Mouse (Mus musculus) embryonic facial prominence, embryonic 15.5 days (tissue): ENCODE data around the gene Xpc. TPM values are rescaled to one million over a fixed set of nuclear protein-coding genes. Genes with fewer than 3 reads are reported as not detected.

Experiments
- ATAC-seq: fragments of 200-750 bp; cut with Nextera tagmentation; 2 replicates; pipeline ENCODE4 v1.8.0; 2017; ENCODE audit warnings: low read depth, moderate TSS enrichment; ENCODE audit not compliant: insufficient number of reproducible peaks, low FRiP score, low TSS enrichment
- H3K27ac ChIP-seq: fragments of 300-500 bp; sonication (generic); replicated peaks from 2 replicates; pipeline ENCODE4 v1.5.1; 2015; ENCODE audit warnings: mild to moderate bottlenecking, inconsistent platforms
- H3K27me3 ChIP-seq: fragments of 300-500 bp; sonication (generic); 2 replicates; pipeline ENCODE4 v1.6.1; 2015; ENCODE audit warnings: inconsistent platforms
- H3K36me3 ChIP-seq: fragments of 300-500 bp; sonication (generic); 2 replicates; pipeline ENCODE4 v1.6.1; 2015; ENCODE audit warnings: mild to moderate bottlenecking, inconsistent platforms
- H3K4me1 ChIP-seq: fragments of 300-500 bp; sonication (generic); 2 replicates; pipeline ENCODE4 v1.6.1; 2015; ENCODE audit warnings: inconsistent platforms
- H3K4me2 ChIP-seq: fragments of 300-500 bp; sonication (generic); replicated peaks from 2 replicates; pipeline ENCODE4 v1.6.1; 2015; ENCODE audit warnings: mild to moderate bottlenecking, inconsistent platforms
- H3K4me3 ChIP-seq: fragments of 300-500 bp; sonication (generic); replicated peaks from 2 replicates; pipeline ENCODE4 v1.5.1; 2015; ENCODE audit warnings: mild to moderate bottlenecking, inconsistent platforms
- H3K9ac ChIP-seq: fragments of 300-500 bp; sonication (generic); 2 replicates; pipeline ENCODE4 v1.6.1; 2015; ENCODE audit warnings: inconsistent platforms
- H3K9me3 ChIP-seq: fragments of 300-500 bp; sonication (generic); replicated peaks from 2 replicates; pipeline ENCODE4 v1.6.1; 2016; ENCODE audit warnings: inconsistent platforms
- WGBS: fragments of 180-500 bp; shearing (Covaris S2); methylation state at CpG from one replicate; pipeline ENCODE4 v1.1.7; 2015; 5-methylcytosine and 5-hydroxymethylcytosine counted together
- polyA plus RNA-seq: library from polyadenylated mRNA; unstranded; fragments of >200 nt; fragmentation: Nextera tagmentation; extraction: Ambion mirVana; gene quantifications from 2 replicates; pipeline ENCODE4 v1.2.1, GENCODE M21; 2015

Gene Xpc
- polyA plus RNA-seq, 1 experiment from 2014 or later, result 19.7 TPM

GRCm38 (mm10) chr6:91541276-91541675 lies 25.6 kb upstream of the Xpc start:
- 53% methylated on average over 3 of the region's 3 CpGs for WGBS
- Histone ChIP-seq H3K27me3 (no peaks in the 10 kb centered on the region), H3K4me3 (no peak overlapping the region), H3K36me3 (no peaks in the 10 kb centered on the region), H3K4me2 (no peak overlapping the region), H3K27ac (no peak overlapping the region), H3K4me1 (peaks cover 13% of the 10 kb centered on the region; the same call in 1 of the 2 replicates), H3K9ac (no peak overlapping the region), H3K9me3 (no peaks in the 10 kb centered on the region)
- no peak for ATAC-seq

- 80% methylated on average over 11 of the region's 11 CpGs for WGBS
- H3K4me3 ChIP-seq, result no peak overlapping the region
- no peaks in the 10 kb centered on the region for H3K36me3 ChIP-seq
- ATAC-seq, result no peak
- H3K27ac ChIP-seq, result no peak overlapping the region
- no peak overlapping the region for H3K4me2 ChIP-seq
- H3K9ac ChIP-seq, result no peak overlapping the region
- peaks cover 13% of the 10 kb centered on the region for H3K4me1 ChIP-seq
- no peaks in the 10 kb centered on the region for H3K9me3 ChIP-seq
- no peaks in the 10 kb centered on the region for H3K27me3 ChIP-seq
Measured at GRCm38 (mm10) chr6:91536047-91536765, 20.5 kb upstream of the Xpc start.

- WGBS, result 86% methylated on average over 3 of the region's 3 CpGs
- H3K4me2 ChIP-seq, result no peak overlapping the region
- no peak overlapping the region for H3K27ac ChIP-seq
- no peaks in the 10 kb centered on the region for H3K36me3 ChIP-seq
- ATAC-seq, result no peak
- H3K9ac ChIP-seq, result no peak overlapping the region
- no peaks in the 10 kb centered on the region for H3K27me3 ChIP-seq
- no peak overlapping the region for H3K4me3 ChIP-seq
- peaks cover 9% of the 10 kb centered on the region; the same call in 1 of the 2 replicates for H3K4me1 ChIP-seq
- H3K9me3 ChIP-seq, result no peaks in the 10 kb centered on the region
Measured at GRCm38 (mm10) chr6:91535231-91535630, 19.5 kb upstream of the Xpc start.

- ATAC-seq, result no peak
- H3K9ac ChIP-seq, result no peak overlapping the region
- no peaks in the 10 kb centered on the region for H3K36me3 ChIP-seq
- peaks cover 9% of the 10 kb centered on the region; the same call in 1 of the 2 replicates for H3K4me1 ChIP-seq
- 65% methylated on average over 4 of the region's 4 CpGs for WGBS
- H3K27me3 ChIP-seq, result no peaks in the 10 kb centered on the region
- no peaks in the 10 kb centered on the region for H3K9me3 ChIP-seq
- no peak overlapping the region for H3K4me3 ChIP-seq
- no peak overlapping the region for H3K4me2 ChIP-seq
- H3K27ac ChIP-seq, result no peak overlapping the region
Measured at GRCm38 (mm10) chr6:91534268-91534667, 18.6 kb upstream of the Xpc start.

DNA sequence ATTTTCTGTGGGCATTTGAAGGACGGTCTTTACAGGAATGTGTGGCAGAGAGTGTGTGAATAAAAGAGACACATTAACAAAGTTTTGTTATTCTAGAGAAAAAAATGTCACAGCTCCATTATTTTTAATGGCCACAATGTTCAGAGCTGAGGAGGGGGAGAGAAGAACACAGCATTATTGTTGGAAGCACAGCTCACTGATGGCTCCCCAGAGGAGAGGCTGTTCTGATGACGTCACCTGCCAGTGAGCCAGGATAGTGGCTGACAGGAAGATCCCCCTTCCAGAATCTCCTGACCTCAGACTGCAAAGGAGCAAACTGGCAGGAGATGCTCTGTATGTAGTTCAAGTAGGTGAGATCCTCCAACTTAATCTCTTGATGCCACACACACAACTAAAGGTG lies 18.1 kb upstream of the Xpc start:
- Histone ChIP-seq H3K27me3 (no peaks in the 10 kb centered on the region), H3K9me3 (no peaks in the 10 kb centered on the region), H3K9ac (no peak overlapping the region), H3K36me3 (no peaks in the 10 kb centered on the region), H3K4me3 (no peak overlapping the region), H3K4me2 (no peak overlapping the region), H3K4me1 (peaks cover 9% of the 10 kb centered on the region; the same call in 1 of the 2 replicates), H3K27ac (no peak overlapping the region)
- 29% methylated on average over 2 of the region's 2 CpGs for WGBS
- ATAC-seq, result no peak

DNA sequence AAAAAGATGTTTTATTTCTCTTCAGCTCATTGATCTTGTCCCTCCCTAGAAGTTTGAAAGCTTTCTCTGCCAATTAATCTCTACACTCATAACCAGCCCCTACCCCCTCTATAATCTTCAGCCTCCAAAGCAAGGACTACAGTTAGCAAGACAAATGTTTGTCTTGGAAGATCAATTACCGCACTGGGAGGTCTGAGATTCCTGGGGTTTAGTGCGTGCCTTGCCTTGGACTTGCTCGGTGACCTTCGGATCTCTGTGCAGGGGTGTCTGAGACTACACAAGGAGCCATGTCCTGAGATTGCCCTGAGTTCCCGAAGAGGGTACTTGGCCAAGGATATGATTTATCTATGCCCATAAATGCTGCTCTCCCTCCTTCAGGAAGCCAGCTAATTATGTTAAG lies 17.7 kb upstream of the Xpc start:
- Histone ChIP-seq H3K4me1 (peaks cover 9% of the 10 kb centered on the region; the same call in 1 of the 2 replicates), H3K9ac (no peak overlapping the region), H3K27me3 (no peaks in the 10 kb centered on the region), H3K4me2 (no peak overlapping the region), H3K27ac (no peak overlapping the region), H3K36me3 (no peaks in the 10 kb centered on the region), H3K4me3 (no peak overlapping the region), H3K9me3 (no peaks in the 10 kb centered on the region)
- 31% methylated on average over 5 of the region's 5 CpGs for WGBS
- ATAC-seq, result no peak

DNA sequence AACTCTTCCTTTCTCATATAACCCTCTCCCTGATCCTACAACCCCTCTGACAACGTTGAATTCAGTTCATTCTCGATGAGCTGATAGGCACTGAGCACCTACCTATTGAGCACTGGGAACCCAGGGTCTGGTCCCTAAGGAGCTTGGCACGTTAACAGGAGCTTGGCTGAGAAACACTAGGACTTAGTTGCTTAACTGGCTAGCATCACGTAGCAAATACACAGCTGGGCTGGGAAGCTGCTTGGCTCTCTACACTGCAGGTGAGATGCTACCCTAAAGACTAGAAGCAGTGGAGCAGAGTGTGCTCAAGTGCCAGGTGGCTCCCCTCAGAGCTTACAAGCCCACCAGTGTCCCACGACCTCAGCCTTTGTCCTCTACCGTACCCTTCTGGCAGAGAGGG lies 17.0 kb upstream of the Xpc start:
- H3K4me2 ChIP-seq, result no peak overlapping the region
- WGBS, result 49% methylated on average over 6 of the region's 6 CpGs
- no peaks in the 10 kb centered on the region for H3K36me3 ChIP-seq
- no peak overlapping the region for H3K27ac ChIP-seq
- no peaks in the 10 kb centered on the region for H3K27me3 ChIP-seq
- H3K4me3 ChIP-seq, result no peak overlapping the region
- H3K9me3 ChIP-seq, result no peaks in the 10 kb centered on the region
- H3K4me1 ChIP-seq, result peaks cover 9% of the 10 kb centered on the region; the same call in 1 of the 2 replicates
- no peak overlapping the region for H3K9ac ChIP-seq
- ATAC-seq, result no peak

DNA sequence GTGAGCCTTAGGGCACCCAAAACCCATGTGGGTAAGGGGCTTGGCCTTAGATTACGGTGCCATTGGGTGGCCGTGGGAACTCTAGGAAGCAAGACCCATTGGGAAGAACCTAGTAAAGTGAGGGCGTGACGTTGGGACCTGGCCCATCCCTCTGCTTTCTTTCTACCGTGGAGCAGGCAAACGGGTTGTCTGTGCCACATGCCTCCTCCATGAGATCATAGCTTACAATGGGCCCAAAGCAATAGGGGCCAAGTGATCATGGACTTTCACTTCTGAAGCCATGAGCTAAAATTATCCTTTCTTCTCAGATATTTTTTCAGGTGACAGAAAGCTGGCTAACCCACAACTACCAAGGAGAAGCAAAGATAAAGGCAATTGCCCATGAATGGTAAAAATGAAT lies 15.6 kb upstream of the Xpc start:
- WGBS, result 87% methylated on average over 6 of the region's 6 CpGs
- no peak overlapping the region for H3K4me3 ChIP-seq
- no peaks in the 10 kb centered on the region for H3K36me3 ChIP-seq
- H3K4me2 ChIP-seq, result no peak overlapping the region
- no peak for ATAC-seq
- H3K9me3 ChIP-seq, result no peaks in the 10 kb centered on the region
- H3K27me3 ChIP-seq, result no peaks in the 10 kb centered on the region
- H3K9ac ChIP-seq, result no peak overlapping the region
- peaks cover 12% of the 10 kb centered on the region; the same call in 1 of the 2 replicates for H3K4me1 ChIP-seq
- H3K27ac ChIP-seq, result no peak overlapping the region

- WGBS, result 78% methylated on average over 8 of the region's 8 CpGs
- no peak overlapping the region for H3K27ac ChIP-seq
- H3K27me3 ChIP-seq, result no peaks in the 10 kb centered on the region
- peaks cover 12% of the 10 kb centered on the region; the same call in 1 of the 2 replicates for H3K4me1 ChIP-seq
- H3K4me2 ChIP-seq, result no peak overlapping the region
- no peaks in the 10 kb centered on the region for H3K36me3 ChIP-seq
- H3K4me3 ChIP-seq, result no peak overlapping the region
- no peak for ATAC-seq
- H3K9ac ChIP-seq, result no peak overlapping the region
- no peaks in the 10 kb centered on the region for H3K9me3 ChIP-seq
Measured at GRCm38 (mm10) chr6:91530673-91531072, 15.0 kb upstream of the Xpc start.

DNA sequence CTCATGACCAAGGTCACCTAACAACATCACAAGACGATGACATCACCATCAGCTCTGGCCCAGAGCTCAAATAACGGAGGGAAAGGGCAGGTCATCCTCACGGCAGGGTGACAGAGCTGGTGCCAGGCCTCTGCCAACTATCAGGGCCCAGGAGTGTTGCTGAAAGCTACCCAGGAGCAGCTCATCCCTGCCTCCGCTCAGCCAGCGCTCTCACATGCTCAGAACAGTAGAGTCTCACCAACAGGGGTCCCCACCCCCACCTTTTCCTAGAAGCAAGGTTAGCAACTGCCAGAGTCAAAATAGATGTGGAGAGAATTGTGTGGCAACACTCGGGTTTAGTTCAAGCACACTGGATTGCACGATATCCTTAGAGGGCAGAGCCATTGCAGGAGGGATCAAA lies 12.6 kb upstream of the Xpc start:
- WGBS, result 82% methylated on average over 7 of the region's 7 CpGs
- Histone ChIP-seq H3K27ac (no peak overlapping the region), H3K9ac (no peak overlapping the region), H3K36me3 (peaks cover 14% of the 10 kb centered on the region), H3K27me3 (no peaks in the 10 kb centered on the region), H3K4me1 (peaks cover 24% of the 10 kb centered on the region; the same call in 1 of the 2 replicates), H3K4me3 (no peak overlapping the region), H3K9me3 (no peaks in the 10 kb centered on the region), H3K4me2 (no peak overlapping the region)
- no peak for ATAC-seq

DNA sequence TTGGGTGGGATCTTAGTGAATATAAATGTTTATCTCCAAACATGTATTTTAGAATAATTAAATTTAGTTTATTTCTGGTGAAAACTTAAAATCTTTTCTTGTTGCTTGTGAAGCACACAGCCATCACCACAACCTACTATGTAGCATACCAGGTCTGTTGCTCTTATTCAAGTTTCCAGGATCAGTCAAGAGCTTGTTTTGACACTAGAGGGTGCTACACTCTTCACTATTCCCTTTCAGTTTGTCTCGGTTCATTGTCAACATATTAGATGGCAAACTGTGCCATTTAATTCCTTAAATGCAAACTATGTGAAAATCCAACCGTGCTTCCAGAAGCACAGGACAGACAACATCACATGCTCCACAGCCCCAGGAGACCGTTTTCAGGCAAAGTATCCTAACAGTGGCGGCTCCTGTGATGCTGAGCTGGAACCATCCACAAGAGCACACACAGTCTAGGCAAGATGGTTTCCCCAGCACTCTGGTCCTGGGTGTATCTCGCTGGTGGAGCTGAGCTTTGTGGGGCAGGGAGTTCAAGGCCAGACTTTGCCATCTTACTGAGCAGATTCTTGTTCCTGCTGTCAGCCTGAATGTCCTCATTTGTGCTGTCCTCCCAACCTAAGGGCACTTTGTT lies 11.7 kb upstream of the Xpc start:
- no peaks in the 10 kb centered on the region for H3K9me3 ChIP-seq
- H3K9ac ChIP-seq, result no peak overlapping the region
- no peak overlapping the region for H3K4me3 ChIP-seq
- 35% methylated on average over 5 of the region's 5 CpGs for WGBS
- H3K36me3 ChIP-seq, result peaks cover 24% of the 10 kb centered on the region
- peaks cover 18% of the 10 kb centered on the region; the same call in 1 of the 2 replicates for H3K4me1 ChIP-seq
- no peaks in the 10 kb centered on the region for H3K27me3 ChIP-seq
- no peak overlapping the region for H3K4me2 ChIP-seq
- no peak for ATAC-seq
- H3K27ac ChIP-seq, result no peak overlapping the region
